Mouse (Mus musculus): ENCODE results near the gene Mcemp1.

Mcemp1 gene

DNA sequence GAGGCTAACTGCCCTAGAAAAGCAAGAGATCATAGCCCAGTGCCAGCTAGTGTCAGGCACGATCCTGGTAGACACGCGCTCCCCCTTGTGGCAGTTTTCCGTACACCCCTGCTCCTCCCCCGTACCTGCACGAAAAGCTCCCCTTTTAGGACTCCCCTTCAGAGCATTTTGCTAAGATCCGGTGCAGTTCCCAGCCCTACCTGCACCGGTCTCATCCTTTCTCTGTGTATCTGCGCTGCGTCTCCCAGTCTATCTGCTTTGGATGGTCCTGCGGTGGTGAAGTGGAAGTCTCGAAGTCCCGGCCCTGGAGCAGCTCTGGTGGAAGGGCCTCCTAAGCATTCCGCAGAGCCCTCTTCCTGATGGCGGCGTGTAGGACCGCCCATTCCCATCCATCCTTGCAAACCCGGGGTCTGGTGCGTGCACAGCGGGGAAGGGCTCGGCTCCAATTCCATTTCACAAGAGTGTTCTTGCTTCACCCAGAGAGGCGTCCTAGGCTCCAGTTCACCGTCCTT lies 6.5 kb downstream of the Mcemp1 start, which contains the start of gene Fcor:
TSS of gene Fcor (minus strand) at position 383 of the 512 bp plus-strand sequence.
- peak; percentile 68 to 84 for DNase-seq (ENCODE audit: low spot score in 2 of 2)

DNA sequence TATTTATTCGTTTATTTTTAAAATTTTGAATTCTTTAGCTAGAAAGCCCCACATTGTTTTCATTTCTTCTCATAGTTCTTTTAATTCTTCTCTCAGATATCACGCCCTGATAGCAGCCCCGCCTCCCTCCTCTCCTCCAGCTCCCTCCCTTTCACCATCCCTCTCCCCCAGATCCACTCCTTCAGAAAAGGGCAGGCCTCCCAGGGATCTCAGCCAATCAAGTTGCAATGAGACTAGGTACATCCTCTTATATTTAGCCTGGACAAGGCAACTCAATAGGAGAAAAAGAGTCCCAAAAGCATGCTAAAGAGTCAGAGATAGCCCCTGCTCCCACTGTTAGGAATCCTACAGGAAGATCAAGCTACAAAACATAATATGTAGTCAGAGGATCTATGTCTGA lies 9.1 kb downstream of the Mcemp1 start:
- no peak for DNase-seq (ENCODE audit: low spot score in 2 of 2)

GRCm38 (mm10) chr8:3676131-3676992 lies 10.8 kb downstream of the Mcemp1 start, which contains the start of gene Trappc5:
TSS of gene Trappc5 (plus strand) at chr8:3676299.
- peak; percentile 87 to 91 for DNase-seq (ENCODE audit: low spot score in 2 of 2)

GRCm38 (mm10) chr8:3676993-3677579 lies 11.5 kb downstream of the Mcemp1 start:
- DNase-seq (ENCODE audit: low spot score in 2 of 2) = no peak

GRCm38 (mm10) chr8:3678831-3679230 lies 13.3 kb downstream of the Mcemp1 start:
- no peak for DNase-seq (ENCODE audit: low spot score in 2 of 2)

DNA sequence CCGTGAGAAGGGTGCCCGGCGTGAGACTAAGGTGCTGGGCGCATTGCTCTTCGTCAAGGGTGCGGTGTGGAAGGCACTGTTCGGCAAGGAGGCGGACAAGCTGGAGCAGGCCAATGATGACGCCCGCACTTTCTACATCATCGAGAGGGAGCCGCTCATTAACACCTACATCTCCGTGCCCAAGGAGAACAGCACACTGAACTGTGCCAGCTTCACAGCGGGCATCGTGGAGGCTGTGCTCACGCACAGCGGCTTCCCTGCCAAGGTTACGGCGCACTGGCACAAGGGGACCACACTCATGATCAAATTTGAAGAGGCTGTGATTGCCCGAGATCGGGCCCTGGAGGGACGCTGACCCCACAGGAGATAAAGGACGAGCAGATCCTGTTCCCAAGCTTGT lies 13.7 kb downstream of the Mcemp1 start:
- no peak for DNase-seq (ENCODE audit: low spot score in 2 of 2)

- DNase-seq (ENCODE audit: low spot score in 2 of 2) = no peak
Observed at GRCm38 (mm10) chr8:3679656-3680055, 14.1 kb downstream of the Mcemp1 start.

GRCm38 (mm10) chr8:3682435-3682834 lies 16.9 kb downstream of the Mcemp1 start:
- DNase-seq (ENCODE audit: low spot score in 2 of 2) = no peak

DNA sequence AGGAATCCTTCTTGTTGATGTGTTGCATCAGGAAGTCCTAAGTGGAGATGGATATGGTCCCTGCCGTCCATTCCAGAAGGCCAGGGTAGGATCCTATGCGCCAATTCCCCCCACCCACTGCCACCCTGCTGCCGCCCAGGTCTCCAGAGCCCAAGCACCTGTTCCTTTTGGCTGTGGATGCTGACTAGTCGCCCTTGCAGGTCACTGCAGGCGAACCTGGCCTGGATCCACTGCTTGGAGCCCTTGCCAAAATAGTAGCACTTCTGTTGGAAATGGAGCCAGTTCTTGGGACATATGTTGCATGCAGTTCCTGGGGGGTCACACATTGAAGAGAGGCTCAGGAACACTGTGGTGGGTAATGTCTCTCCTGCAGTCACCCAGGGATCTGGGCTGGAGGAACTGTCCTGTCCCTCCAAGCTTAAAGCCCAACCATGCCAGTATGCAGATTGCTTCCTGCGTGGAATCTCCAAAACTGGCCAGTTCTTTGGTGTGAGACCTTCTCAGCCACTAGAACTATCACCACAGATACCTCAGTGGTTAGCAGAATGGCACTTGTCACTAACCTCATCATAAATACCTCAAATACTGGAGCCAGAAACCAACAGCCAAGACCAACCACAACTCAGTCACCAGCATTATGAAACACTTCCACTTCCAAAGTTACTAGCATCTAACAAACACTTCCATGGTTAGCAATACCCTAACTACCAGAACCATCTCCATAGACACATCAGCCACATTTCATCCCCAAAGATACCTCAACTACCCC lies 18.0 kb downstream of the Mcemp1 start:
- no peak for DNase-seq (ENCODE audit: low spot score in 2 of 2)

- no peak for DNase-seq (ENCODE audit: low spot score in 2 of 2)
Observed at GRCm38 (mm10) chr8:3684530-3684929, 19.0 kb downstream of the Mcemp1 start.

DNA sequence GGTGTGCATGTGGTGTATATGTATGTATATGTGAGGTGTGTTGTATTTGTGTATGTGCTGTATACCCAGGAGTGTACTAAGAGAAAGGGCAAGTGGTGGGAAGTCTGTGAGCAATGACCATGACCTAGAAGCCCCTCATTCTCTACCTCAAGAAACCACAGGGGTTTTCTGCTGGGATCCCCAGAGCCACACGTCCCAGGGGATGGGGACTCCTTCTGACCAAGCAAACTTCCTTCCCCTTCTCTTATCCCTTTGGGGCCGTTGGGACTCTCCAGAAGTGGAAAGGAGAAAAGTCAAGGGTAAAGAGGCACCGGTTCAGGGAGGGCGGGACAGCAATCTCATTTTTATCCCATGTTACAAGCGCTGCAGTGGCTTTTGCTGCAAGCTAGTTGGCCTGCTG lies 19.9 kb downstream of the Mcemp1 start:
- no peak for DNase-seq (ENCODE audit: low spot score in 2 of 2)

- DNase-seq (ENCODE audit: low spot score in 2 of 2) = no peak
Observed at GRCm38 (mm10) chr8:3687537-3687936, 22.0 kb downstream of the Mcemp1 start.

DNA sequence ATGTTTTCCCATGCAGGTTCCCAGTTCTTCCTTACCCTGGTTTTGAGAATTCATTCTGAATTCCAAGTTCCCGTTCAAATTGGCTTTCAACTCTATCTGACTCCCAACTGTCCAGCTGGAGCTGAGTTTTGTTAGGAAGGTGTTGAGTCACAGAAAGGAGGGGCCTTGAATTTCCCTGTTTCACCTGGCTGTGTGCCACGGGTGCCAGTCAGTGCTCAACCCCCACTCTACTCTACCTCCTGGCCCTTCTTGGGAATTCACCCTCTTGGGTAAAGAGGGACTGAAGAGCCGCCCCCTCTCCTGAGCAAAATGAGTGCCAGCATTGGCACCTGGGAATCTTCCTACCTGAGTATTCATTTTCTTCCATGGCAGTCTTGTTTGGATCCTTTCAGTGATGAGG lies 25.2 kb downstream of the Mcemp1 start:
- no peak for DNase-seq (ENCODE audit: low spot score in 2 of 2)

DNA sequence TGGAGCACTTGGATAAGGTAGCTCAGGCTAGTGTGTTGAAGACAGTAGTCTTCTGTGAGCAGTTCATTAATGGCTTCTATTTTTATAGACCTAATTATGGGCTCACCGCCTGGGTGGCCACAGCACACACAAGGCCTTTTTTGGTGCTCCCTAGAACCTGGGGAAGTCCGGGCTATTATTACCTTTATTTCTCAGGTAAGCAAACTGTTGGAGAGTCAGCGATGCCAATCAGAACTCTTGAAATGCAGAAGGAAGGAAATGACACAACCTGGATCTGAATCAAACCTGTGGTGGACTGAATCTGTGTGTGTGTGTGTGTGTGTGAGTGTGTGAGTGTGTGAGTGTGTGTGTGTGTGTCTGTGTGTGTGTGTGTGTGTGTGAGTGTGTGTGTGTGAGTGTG lies 28.6 kb downstream of the Mcemp1 start, which contains the start of gene Fcer2a:
TSS of gene Fcer2a (minus strand) at position 55 of the 400 bp plus-strand sequence.
- DNase-seq (ENCODE audit: low spot score in 2 of 2) = no peak

- DNase-seq (ENCODE audit: low spot score in 2 of 2) = no peak
Observed at GRCm38 (mm10) chr8:3701491-3701890, 35.9 kb downstream of the Mcemp1 start.

DNA sequence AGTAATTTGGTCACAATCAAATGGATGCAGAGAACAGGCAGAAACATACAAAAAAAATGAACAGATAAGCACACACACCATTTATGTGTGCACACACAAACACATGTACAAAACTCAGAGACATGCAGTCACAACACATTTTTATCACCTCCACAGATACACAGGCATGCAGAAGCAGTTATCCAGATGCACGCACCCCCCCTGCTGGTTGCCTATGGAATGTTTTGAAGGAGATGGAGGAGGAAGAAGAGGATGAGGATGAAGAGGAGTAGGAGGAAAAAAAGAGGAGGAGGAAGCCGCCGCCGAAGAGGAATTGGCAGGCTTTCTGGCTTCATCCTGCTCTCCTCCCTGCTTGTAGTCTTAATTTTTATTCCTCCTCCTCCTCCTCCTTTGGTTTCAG lies 40.2 kb downstream of the Mcemp1 start:
- no peak for DNase-seq (ENCODE audit: low spot score in 2 of 2)

DNA sequence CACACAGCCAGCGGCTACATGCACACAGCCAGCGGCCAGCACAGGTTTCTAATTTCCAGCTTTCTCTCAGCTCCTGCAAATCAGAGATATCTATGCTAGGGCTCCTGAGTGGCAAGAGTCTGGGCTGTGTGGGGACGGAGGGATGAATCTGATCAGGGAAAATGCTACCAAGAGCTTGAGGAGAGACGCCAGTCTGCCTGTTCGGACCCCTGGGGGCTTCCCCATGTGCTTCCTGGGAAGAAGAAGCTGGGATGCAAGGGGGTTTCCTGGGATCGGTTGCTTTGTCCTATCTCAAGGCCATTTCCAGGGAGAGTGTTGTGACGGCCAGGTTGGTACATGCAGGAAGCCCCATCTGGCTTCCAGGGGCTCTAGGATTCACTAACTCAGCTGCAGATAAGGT lies 42.1 kb downstream of the Mcemp1 start:
- DNase-seq (ENCODE audit: low spot score in 2 of 2) = no peak

GRCm38 (mm10) chr8:3710312-3710711 lies 44.8 kb downstream of the Mcemp1 start:
- DNase-seq (ENCODE audit: low spot score in 2 of 2) = no peak

GRCm38 (mm10) chr8:3711646-3712045 lies 46.1 kb downstream of the Mcemp1 start:
- DNase-seq (ENCODE audit: low spot score in 2 of 2) = no peak

GRCm38 (mm10) chr8:3717321-3717954 lies 51.9 kb downstream of the Mcemp1 start:
- DNase-seq (ENCODE audit: low spot score in 2 of 2) = no peak

DNA sequence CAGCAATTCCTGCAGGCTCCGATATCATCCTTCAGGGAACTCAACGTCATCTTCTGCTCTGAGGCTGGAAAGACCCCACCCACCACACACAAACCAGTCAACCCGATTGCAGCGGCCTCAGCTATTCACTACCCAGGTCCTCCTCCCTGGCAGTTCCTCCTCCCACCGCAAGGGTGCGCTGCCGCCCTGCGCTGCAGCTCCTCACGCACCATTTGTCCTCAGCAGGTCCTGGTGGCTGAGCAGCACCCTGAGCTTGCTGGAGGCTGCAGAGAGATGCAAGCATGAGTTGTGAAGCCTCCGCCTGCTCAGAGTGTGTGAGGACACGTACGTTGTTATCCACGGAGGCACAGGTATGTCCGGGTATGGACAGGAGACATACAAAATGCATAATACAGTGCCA lies 53.0 kb downstream of the Mcemp1 start:
- DNase-seq (ENCODE audit: low spot score in 2 of 2) = peak; percentile 52 to 75
